Mouse (Mus musculus) ovary, postnatal 14 days (tissue): Measurements from ENCODE around the gene Gm7694.

Source experiments
- DNase-seq: peaks from one replicate; pipeline ENCODE4 v3.0.0; 2022; ENCODE audit warnings: low spot score

Gm7694 gene

DNA sequence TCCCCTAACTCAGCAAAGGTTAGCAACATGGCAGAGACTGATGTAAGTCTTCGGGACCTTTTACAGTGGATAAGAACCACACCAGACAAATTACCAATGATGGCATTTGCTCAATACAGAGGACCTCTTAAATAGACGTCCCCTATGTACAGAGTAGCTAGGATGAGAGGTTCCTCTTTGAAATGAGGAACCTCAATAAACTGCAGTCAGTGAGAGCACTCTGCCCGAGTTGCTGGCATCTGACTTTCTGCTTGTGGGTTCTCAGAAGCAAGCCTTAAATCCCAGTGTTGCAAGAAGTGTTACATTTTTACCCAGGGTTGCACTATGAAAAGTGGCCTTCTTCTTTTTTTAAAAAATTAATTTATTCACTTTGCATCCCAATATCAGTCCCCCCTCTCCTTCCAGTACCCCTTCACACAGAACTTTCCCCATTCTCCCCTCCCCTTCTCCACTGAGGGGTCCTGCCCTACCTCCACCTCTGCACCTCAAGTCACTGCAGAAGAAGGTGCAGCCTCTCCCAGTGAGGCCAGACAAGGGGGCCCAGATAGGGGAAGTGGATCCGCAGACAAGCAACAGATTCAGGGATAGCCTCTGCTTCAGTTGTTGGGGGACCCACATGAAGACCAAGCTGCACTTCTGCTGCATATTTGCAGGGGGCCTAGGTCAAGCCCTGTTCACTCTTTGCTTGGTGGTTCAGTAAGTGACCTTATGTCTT is 23.6 kb downstream of the Gm7694 start:
- no peak for DNase-seq

DNA sequence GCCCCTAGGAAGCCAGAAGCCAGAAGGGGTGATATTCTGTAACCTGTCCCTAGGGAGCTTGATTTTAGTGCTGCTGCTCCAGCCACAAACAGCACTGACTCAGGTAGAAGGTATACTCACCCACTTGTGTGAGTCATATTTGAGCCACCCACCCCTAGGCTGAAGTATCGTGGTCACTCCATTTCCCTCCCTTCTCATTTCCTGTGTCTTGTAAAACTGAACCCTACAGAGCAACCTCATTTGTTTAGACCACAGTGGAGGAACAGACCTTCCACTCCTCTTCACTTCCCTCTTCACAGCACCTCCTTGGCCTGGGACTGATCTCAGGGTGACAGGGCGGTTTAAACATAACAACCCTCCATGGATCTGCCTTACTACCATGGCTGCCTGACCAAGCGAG is 29.1 kb downstream of the Gm7694 start, which contains the start of gene Sh2d1b1:
TSS of gene Sh2d1b1 (plus strand) at position 305 of the 400 bp plus-strand sequence.
- DNase-seq, result no peak

DNA sequence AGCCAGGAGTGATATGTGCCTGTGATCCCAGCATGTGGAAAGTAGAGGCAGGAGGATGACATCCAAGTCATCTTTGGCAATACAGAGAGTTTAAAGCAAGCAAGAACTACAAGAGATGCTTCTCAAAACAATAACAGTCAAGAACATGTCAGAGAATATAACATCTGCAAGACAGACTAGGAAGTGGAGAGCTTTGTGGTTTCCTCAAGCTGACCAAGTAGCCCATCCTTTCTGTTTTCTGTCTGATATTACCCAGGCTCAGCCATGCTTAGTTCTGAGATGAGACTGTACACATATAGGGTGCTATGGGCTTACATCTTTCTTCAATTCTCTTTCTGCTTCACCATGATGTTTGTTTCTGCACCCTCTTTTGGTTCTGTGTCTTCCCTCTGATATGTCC is 32.9 kb downstream of the Gm7694 start:
- no peak for DNase-seq

DNA sequence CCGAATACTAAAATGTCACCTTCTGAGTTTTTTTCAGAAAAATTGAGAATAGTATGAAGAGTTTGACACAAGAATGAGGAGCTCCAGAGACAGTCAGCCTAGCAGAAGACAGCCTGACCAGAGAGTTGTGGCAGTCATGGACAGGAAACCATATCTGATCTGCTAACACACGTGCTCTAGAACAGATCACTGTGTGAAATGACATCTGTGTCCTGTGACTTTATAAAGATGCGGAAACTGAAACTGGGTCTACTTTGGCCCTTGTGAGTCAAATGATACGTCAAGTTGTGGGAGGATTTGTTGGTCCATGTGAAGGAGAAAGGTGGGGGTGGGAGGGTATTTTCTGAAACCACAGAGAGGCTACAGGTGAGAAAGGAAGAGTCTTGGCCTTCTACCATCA is 35.4 kb downstream of the Gm7694 start:
- no peak for DNase-seq

DNA sequence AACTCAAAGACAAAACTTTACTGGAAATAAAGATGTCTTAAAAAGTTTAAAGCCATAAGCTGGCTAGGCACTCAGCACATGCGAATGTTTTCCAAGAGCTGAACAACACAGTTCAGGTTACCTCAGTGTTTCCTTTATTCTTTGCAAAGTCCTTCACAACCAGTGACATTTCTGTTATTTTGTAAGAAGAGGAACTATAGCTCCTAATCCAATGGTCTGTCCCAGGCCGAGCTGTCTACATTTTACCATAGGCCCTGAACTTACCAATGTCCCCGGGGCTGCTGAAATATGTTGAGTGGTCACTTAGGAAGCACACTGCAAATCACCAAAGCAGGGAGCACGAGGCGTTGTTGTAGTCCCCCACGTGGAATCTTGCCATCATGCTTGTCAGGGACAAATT is 35.9 kb downstream of the Gm7694 start:
- no peak for DNase-seq

DNA sequence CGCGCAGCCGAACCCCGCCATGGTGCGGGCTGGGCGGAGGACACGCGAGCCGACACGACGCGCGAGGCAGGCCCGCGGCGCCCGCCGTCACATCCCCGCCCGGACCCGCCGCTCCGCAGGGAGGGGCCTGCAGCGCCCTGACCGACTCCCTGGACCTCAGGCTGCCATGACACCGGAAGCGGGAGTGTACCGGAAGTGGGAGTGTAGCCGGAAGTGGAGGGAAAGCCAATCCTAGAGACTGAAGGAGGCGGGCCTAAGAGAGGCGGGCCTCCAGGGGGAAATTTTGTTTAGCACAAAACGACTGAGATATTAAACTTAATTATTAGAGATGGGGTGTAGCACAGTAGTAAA is 50.6 kb downstream of the Gm7694 start:
- DNase-seq, result peak; percentile 66

DNA sequence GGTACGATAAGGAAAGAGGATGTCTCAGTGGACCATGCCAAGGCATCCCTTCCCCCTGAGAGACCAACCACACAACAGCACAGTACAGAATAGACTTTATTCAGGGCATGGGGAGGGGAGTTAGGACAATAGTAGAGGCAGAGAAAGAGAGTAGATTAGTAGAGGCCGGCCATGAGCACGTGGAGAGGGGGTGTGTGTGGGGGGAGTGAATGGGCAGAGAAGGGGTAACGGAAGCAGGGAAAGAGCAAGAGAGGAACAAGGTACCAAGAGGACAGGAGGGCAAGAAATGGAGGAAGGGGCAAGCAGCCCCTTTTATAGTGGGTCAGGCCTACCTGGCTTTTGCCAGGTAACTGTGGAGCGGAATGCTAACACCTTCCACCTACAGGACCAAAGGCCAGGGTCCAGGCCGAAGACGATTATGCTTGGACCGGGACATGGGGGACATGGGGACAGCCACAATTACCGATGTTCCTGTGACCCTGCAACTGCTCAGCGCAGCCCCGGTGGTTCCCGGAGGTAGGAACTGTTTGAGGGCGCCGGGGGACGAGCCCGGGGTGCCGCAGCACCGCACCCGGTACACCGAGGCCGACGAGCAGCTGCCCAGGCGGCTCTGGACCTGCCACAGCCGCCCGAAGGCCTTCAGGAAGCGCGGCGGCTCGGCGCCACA is 51.1 kb downstream of the Gm7694 start:
- peak; percentile 3 for DNase-seq
